Mouse (Mus musculus): ENCODE measurements around the gene Gm8439. TPM values are rescaled to one million over a fixed set of nuclear protein-coding genes. Genes with fewer than 3 reads are reported as not detected.
"Not testable (repeated sequence)": the region's sequence is repeated elsewhere in the genome, so short reads cannot be mapped to it uniquely, and the experiment has no call there.

The Gm8439 gene
- polyA plus RNA-seq, 1 experiment from 2014 or later = not detected

DNA sequence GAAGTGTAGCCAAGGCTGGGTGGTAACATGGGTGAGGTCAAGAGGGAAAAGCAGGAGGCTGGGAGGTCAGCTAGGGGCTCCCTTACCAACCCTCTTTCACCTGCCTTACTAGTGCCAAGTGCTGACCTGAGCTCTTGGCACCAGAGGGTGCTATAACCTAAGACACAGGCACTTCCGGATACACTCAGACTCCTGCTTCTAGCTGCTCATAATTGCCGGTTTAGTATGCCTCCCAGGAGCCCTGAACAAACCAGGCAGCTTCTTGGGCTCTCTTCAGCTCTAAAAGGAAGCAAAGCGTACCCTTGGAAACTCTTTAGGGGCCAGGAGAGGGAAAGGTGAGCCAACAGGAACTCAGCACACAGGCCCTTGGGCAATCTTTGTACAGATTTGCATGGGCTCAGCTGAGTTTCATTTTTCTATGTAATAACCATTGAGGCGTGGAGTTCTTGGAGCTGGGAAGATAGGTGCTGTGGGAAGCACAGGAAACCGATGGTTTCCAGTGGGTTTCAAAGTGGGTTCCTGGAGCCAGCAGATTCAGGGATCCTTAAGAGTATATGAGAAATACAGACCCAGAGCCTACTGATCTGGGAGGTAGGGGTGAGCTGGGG lies 1.4 kb downstream of the Gm8439 start:
- ATAC-seq (ENCODE audit: insufficient number of reproducible peaks, insufficient read depth, low FRiP score, low read depth) = peak; percentile 78; the same call in 1 of the 2 replicates
- H3K36me3 ChIP-seq (ENCODE audit: control insufficient read depth, insufficient read depth, low read length) = no peaks in the 10 kb centered on the region
- no peaks in the 10 kb centered on the region for H3K9me3 ChIP-seq (ENCODE audit: control insufficient read depth, low read length)
- peak overlapping the region; percentile 52; the same call in 1 of the 2 replicates for H3K9ac ChIP-seq (ENCODE audit: low read length)
- peaks cover 7 to 10% of the 10 kb centered on the region in 2 experiments for H3K4me1 ChIP-seq (ENCODE audit: control insufficient read depth in 2 of 2, insufficient read depth in 2 of 2, low read length in 2 of 2)
- 35% methylated on average over 5 of the region's 5 CpGs for WGBS
- H3K4me2 ChIP-seq (ENCODE audit: low read length) = 0 out of 2 replicates have a peak overlapping the region, but pooled peaks have one; percentile 26
- no peak overlapping the region for H3K27ac ChIP-seq (replicated peaks in 1 of 2; ENCODE audit: control insufficient read depth in 1 of 2, insufficient read depth in 1 of 2, low read depth in 2 of 2, low read length in 2 of 2)
- H3K4me3 ChIP-seq (ENCODE audit: control insufficient read depth in 1 of 2, insufficient read depth in 1 of 2, low read depth in 1 of 2, low read length in 2 of 2) = no peak overlapping the region
- 0 out of 2 replicates have a peak, but pooled peaks cover 7% of the 10 kb centered on the region for H3K27me3 ChIP-seq (ENCODE audit: control insufficient read depth, insufficient read depth, low read length)

- Histone ChIP-seq H3K9me3 (ENCODE audit: control insufficient read depth, low read length) (no peaks in the 10 kb centered on the region), H3K4me1 (ENCODE audit: control insufficient read depth in 2 of 2, insufficient read depth in 2 of 2, low read length in 2 of 2) (peaks cover 7 to 12% of the 10 kb centered on the region in 2 experiments), H3K36me3 (ENCODE audit: control insufficient read depth, insufficient read depth, low read length) (no peaks in the 10 kb centered on the region), H3K9ac (ENCODE audit: low read length) (no peak overlapping the region), H3K4me3 (ENCODE audit: control insufficient read depth in 1 of 2, insufficient read depth in 1 of 2, low read depth in 1 of 2, low read length in 2 of 2) (no peak overlapping the region), H3K27me3 (ENCODE audit: control insufficient read depth, insufficient read depth, low read length) (0 out of 2 replicates have a peak, but pooled peaks cover 7% of the 10 kb centered on the region), H3K27ac (replicated peaks in 1 of 2; ENCODE audit: control insufficient read depth in 1 of 2, insufficient read depth in 1 of 2, low read depth in 2 of 2, low read length in 2 of 2) (no peak overlapping the region), H3K4me2 (ENCODE audit: low read length) (no peak overlapping the region)
- 64% methylated on average over 4 of the region's 4 CpGs for WGBS
- no peak for ATAC-seq (ENCODE audit: insufficient number of reproducible peaks, insufficient read depth, low FRiP score, low read depth)
Observed at GRCm38 (mm10) chr4:120590973-120591372, 2.4 kb downstream of the Gm8439 start.

GRCm38 (mm10) chr4:120596210-120596609 lies 7.7 kb downstream of the Gm8439 start:
- 67% methylated on average over 1 of the region's 1 CpGs for WGBS
- not testable (repeated sequence) for H3K36me3 ChIP-seq (ENCODE audit: control insufficient read depth, insufficient read depth, low read length); ATAC-seq (ENCODE audit: insufficient number of reproducible peaks, insufficient read depth, low FRiP score, low read depth); H3K4me2 ChIP-seq (ENCODE audit: low read length); H3K9ac ChIP-seq (ENCODE audit: low read length); H3K9me3 ChIP-seq (ENCODE audit: control insufficient read depth, low read length); H3K4me1 ChIP-seq (ENCODE audit: control insufficient read depth in 2 of 2, insufficient read depth in 2 of 2, low read length in 2 of 2); H3K27ac ChIP-seq (replicated peaks in 1 of 2; ENCODE audit: control insufficient read depth in 1 of 2, insufficient read depth in 1 of 2, low read depth in 2 of 2, low read length in 2 of 2); H3K27me3 ChIP-seq (ENCODE audit: control insufficient read depth, insufficient read depth, low read length); H3K4me3 ChIP-seq (ENCODE audit: control insufficient read depth in 1 of 2, insufficient read depth in 1 of 2, low read depth in 1 of 2, low read length in 2 of 2)

GRCm38 (mm10) chr4:120598922-120599321 lies 10.4 kb downstream of the Gm8439 start:
- H3K9ac ChIP-seq (ENCODE audit: low read length) = no peak overlapping the region
- no peak overlapping the region for H3K4me2 ChIP-seq (ENCODE audit: low read length)
- no peaks in the 10 kb centered on the region for H3K27me3 ChIP-seq (ENCODE audit: control insufficient read depth, insufficient read depth, low read length)
- H3K9me3 ChIP-seq (ENCODE audit: control insufficient read depth, low read length) = no peaks in the 10 kb centered on the region
- peaks cover 0 to 11% of the 10 kb centered on the region in 2 experiments; a peak in 1 of 4 replicates for H3K4me1 ChIP-seq (ENCODE audit: control insufficient read depth in 2 of 2, insufficient read depth in 2 of 2, low read length in 2 of 2)
- H3K36me3 ChIP-seq (ENCODE audit: control insufficient read depth, insufficient read depth, low read length) = no peaks in the 10 kb centered on the region
- no peak overlapping the region for H3K4me3 ChIP-seq (ENCODE audit: control insufficient read depth in 1 of 2, insufficient read depth in 1 of 2, low read depth in 1 of 2, low read length in 2 of 2)
- no peak overlapping the region for H3K27ac ChIP-seq (replicated peaks in 1 of 2; ENCODE audit: control insufficient read depth in 1 of 2, insufficient read depth in 1 of 2, low read depth in 2 of 2, low read length in 2 of 2)
- 23% methylated on average over 2 of the region's 2 CpGs for WGBS
- ATAC-seq (ENCODE audit: insufficient number of reproducible peaks, insufficient read depth, low FRiP score, low read depth) = no peak

- WGBS = 50% methylated on average over 1 of the region's 1 CpGs
- ATAC-seq (ENCODE audit: insufficient number of reproducible peaks, insufficient read depth, low FRiP score, low read depth) = no peak
Observed at GRCm38 (mm10) chr4:120601774-120602173, 13.2 kb downstream of the Gm8439 start.

DNA sequence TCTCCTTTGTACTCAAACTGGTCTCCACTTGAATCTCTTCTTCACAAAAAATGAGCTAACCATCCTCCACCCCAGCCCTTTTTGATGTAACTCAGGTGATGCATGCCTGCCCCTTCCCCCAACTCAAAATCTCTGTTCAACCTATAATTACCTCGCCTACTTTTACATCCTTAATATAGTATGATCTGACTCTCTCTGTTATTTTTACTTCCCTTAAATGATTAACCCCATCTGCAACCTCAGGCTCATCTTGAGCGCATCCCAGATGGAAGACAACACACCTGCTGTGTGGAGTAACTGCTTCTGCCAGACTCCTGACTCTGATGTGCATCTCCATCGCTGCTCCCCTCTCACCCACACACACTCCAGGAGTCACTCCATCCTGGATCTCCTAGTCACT lies 14.1 kb downstream of the Gm8439 start:
- H3K27ac ChIP-seq (replicated peaks in 1 of 2; ENCODE audit: control insufficient read depth in 1 of 2, insufficient read depth in 1 of 2, low read depth in 2 of 2, low read length in 2 of 2) = no peak overlapping the region
- no peak overlapping the region for H3K4me3 ChIP-seq (ENCODE audit: control insufficient read depth in 1 of 2, insufficient read depth in 1 of 2, low read depth in 1 of 2, low read length in 2 of 2)
- ATAC-seq (ENCODE audit: insufficient number of reproducible peaks, insufficient read depth, low FRiP score, low read depth) = no peak
- H3K27me3 ChIP-seq (ENCODE audit: control insufficient read depth, insufficient read depth, low read length) = no peaks in the 10 kb centered on the region
- no peak overlapping the region for H3K9ac ChIP-seq (ENCODE audit: low read length)
- WGBS = 72% methylated on average over 3 of the region's 3 CpGs
- no peak overlapping the region for H3K4me2 ChIP-seq (ENCODE audit: low read length)
- peaks cover 0 to 3% of the 10 kb centered on the region in 2 experiments; a peak in 1 of 4 replicates for H3K4me1 ChIP-seq (ENCODE audit: control insufficient read depth in 2 of 2, insufficient read depth in 2 of 2, low read length in 2 of 2)
- H3K9me3 ChIP-seq (ENCODE audit: control insufficient read depth, low read length) = no peaks in the 10 kb centered on the region
- no peaks in the 10 kb centered on the region for H3K36me3 ChIP-seq (ENCODE audit: control insufficient read depth, insufficient read depth, low read length)

More at GRCm38 (mm10) chr4:120601774-120602173, 13.2 kb downstream of the Gm8439 start:
- Histone ChIP-seq H3K9me3 (ENCODE audit: control insufficient read depth, low read length) (no peaks in the 10 kb centered on the region), H3K4me3 (ENCODE audit: control insufficient read depth in 1 of 2, insufficient read depth in 1 of 2, low read depth in 1 of 2, low read length in 2 of 2) (no peak overlapping the region), H3K4me1 (ENCODE audit: control insufficient read depth in 2 of 2, insufficient read depth in 2 of 2, low read length in 2 of 2) (peaks cover 0 to 3% of the 10 kb centered on the region in 2 experiments; a peak in 1 of 4 replicates), H3K36me3 (ENCODE audit: control insufficient read depth, insufficient read depth, low read length) (no peaks in the 10 kb centered on the region), H3K27me3 (ENCODE audit: control insufficient read depth, insufficient read depth, low read length) (no peaks in the 10 kb centered on the region), H3K4me2 (ENCODE audit: low read length) (no peak overlapping the region), H3K9ac (ENCODE audit: low read length) (no peak overlapping the region), H3K27ac (replicated peaks in 1 of 2; ENCODE audit: control insufficient read depth in 1 of 2, insufficient read depth in 1 of 2, low read depth in 2 of 2, low read length in 2 of 2) (no peak overlapping the region)

GRCm38 (mm10) chr4:120606941-120607340 lies 18.4 kb downstream of the Gm8439 start:
- Histone ChIP-seq H3K9ac (ENCODE audit: low read length) (no peak overlapping the region), H3K27me3 (ENCODE audit: control insufficient read depth, insufficient read depth, low read length) (no peaks in the 10 kb centered on the region), H3K9me3 (ENCODE audit: control insufficient read depth, low read length) (no peaks in the 10 kb centered on the region), H3K4me2 (ENCODE audit: low read length) (no peak overlapping the region), H3K4me1 (ENCODE audit: control insufficient read depth in 2 of 2, insufficient read depth in 2 of 2, low read length in 2 of 2) (peaks cover 14 to 25% of the 10 kb centered on the region in 2 experiments), H3K27ac (replicated peaks in 1 of 2; ENCODE audit: control insufficient read depth in 1 of 2, insufficient read depth in 1 of 2, low read depth in 2 of 2, low read length in 2 of 2) (no peak overlapping the region), H3K36me3 (ENCODE audit: control insufficient read depth, insufficient read depth, low read length) (no peaks in the 10 kb centered on the region), H3K4me3 (ENCODE audit: control insufficient read depth in 1 of 2, insufficient read depth in 1 of 2, low read depth in 1 of 2, low read length in 2 of 2) (no peak overlapping the region)
- no peak for ATAC-seq (ENCODE audit: insufficient number of reproducible peaks, insufficient read depth, low FRiP score, low read depth)
- WGBS = 58% methylated on average over 3 of the region's 3 CpGs
